In genomic region chr7:143106672-143107465, GRCm38 (mm10) we compare ENCODE assay signal across 7 mouse cellular contexts. TPM values are rescaled to one million over a fixed set of nuclear protein-coding genes. Genes with fewer than 3 reads are reported as not detected.
DNase-seq lines count a peak whose midpoint lies in the region; ATAC-seq and TF ChIP-seq lines count a peak whose summit lies in the region.

No protein-coding gene starts in this region.

- peak overlapping the region; percentile 65 for H3K4me2 ChIP-seq in embryonic facial prominence, embryonic 15.5 days (replicated peaks)
- H3K4me2 ChIP-seq in hindbrain, embryonic 16.5 days (ENCODE audit: low read length), result peak overlapping the region; percentile 62
- H3K4me2 ChIP-seq in liver, embryonic 11.5 days, result peak overlapping the region; percentile 69
- peak overlapping the region; percentile 63 for H3K4me2 ChIP-seq in midbrain, postnatal 0 days (ENCODE audit: low read depth, low read length, poor library complexity, severe bottlenecking)

- TF ChIP-seq CTCF in midbrain, postnatal 0 days (IDR thresholded peaks at IDR 0.05), result no peak

- peaks cover 63% of the 10 kb centered on the region for H3K27me3 ChIP-seq in embryonic facial prominence, embryonic 15.5 days
- H3K27me3 ChIP-seq in hindbrain, embryonic 16.5 days (replicated peaks; ENCODE audit: control insufficient read depth, insufficient read depth, low read length), result peaks cover 32% of the 10 kb centered on the region
- H3K27me3 ChIP-seq in liver, embryonic 11.5 days (replicated peaks; ENCODE audit: control insufficient read depth, insufficient read depth, low read length), result peaks cover 53% of the 10 kb centered on the region
- H3K27me3 ChIP-seq in midbrain, postnatal 0 days (ENCODE audit: insufficient read depth, low read length), result peaks cover 37% of the 10 kb centered on the region

- H3K36me3 ChIP-seq in embryonic facial prominence, embryonic 15.5 days, result no peaks in the 10 kb centered on the region
- H3K36me3 ChIP-seq in hindbrain, embryonic 16.5 days (ENCODE audit: control insufficient read depth, insufficient read depth, low read length), result no peaks in the 10 kb centered on the region
- H3K36me3 ChIP-seq in liver, embryonic 11.5 days (ENCODE audit: control insufficient read depth, insufficient read depth, low read length), result no peaks in the 10 kb centered on the region
- H3K36me3 ChIP-seq in midbrain, postnatal 0 days (ENCODE audit: insufficient read depth, low read length), result no peaks in the 10 kb centered on the region

- 7% methylated on average over 56 of the region's 57 CpGs for WGBS in embryonic facial prominence, embryonic 15.5 days
- WGBS in hindbrain, embryonic 16.5 days, result 9% methylated on average over 50 of the region's 57 CpGs
- 5% methylated on average over 56 of the region's 57 CpGs for WGBS in liver, embryonic 11.5 days
- 9% methylated on average over 43 of the region's 57 CpGs for WGBS in midbrain, postnatal 0 days

- no peaks in the 10 kb centered on the region for H3K9me3 ChIP-seq in embryonic facial prominence, embryonic 15.5 days (replicated peaks)
- no peaks in the 10 kb centered on the region for H3K9me3 ChIP-seq in hindbrain, embryonic 16.5 days (ENCODE audit: control insufficient read depth, low read length)
- no peaks in the 10 kb centered on the region for H3K9me3 ChIP-seq in liver, embryonic 11.5 days (ENCODE audit: control insufficient read depth, low read length)
- no peaks in the 10 kb centered on the region for H3K9me3 ChIP-seq in midbrain, postnatal 0 days (ENCODE audit: low read length)

- peak; percentile 54 for DNase-seq in adrenal gland, postnatal 25 days
- no peak for DNase-seq in liver, embryonic 11.5 days (ENCODE audit: low spot score)
- no peak for DNase-seq in midbrain, postnatal 0 days (ENCODE audit: low spot score)
- DNase-seq in spleen, adult 18-20 months, result no peak
- DNase-seq in left cerebral cortex, postnatal 14 days (ENCODE audit: low spot score in 2 of 2), result no peak

- ATAC-seq in embryonic facial prominence, embryonic 15.5 days (ENCODE audit: insufficient number of reproducible peaks, low FRiP score, low TSS enrichment, low read depth), result peak; percentile 37; the same call in 1 of the 2 replicates
- ATAC-seq in hindbrain, embryonic 16.5 days, result no peak
- ATAC-seq in liver, embryonic 11.5 days (replicated peaks; ENCODE audit: low FRiP score), result no peak; the same call in 1 of the 2 replicates
- no peak for ATAC-seq in midbrain, postnatal 0 days (ENCODE audit: low FRiP score)

- H3K27ac ChIP-seq in embryonic facial prominence, embryonic 15.5 days (replicated peaks), result no peak overlapping the region
- H3K27ac ChIP-seq in hindbrain, embryonic 16.5 days (ENCODE audit: low read depth, low read length), result no peak overlapping the region
- H3K27ac ChIP-seq in liver, embryonic 11.5 days (ENCODE audit: low read depth, low read length), result no peak overlapping the region
- H3K27ac ChIP-seq in midbrain, postnatal 0 days (ENCODE audit: low read depth, low read length), result no peak overlapping the region

- intact Hi-C loops in left cerebral cortex, postnatal 14 days (cut with DNase I), result no loop called here

- peaks cover 15% of the 10 kb centered on the region for H3K4me1 ChIP-seq in embryonic facial prominence, embryonic 15.5 days
- H3K4me1 ChIP-seq in hindbrain, embryonic 16.5 days (ENCODE audit: control insufficient read depth, insufficient read depth, low read depth, low read length), result peaks cover 8% of the 10 kb centered on the region; the same call in 1 of the 2 replicates
- peaks cover 9% of the 10 kb centered on the region for H3K4me1 ChIP-seq in liver, embryonic 11.5 days (replicated peaks; ENCODE audit: control insufficient read depth, insufficient read depth, low read length)
- peaks cover 3% of the 10 kb centered on the region; the same call in 1 of the 2 replicates for H3K4me1 ChIP-seq in midbrain, postnatal 0 days (ENCODE audit: insufficient read depth, low read length)

- peak overlapping the region; percentile 34 for H3K4me3 ChIP-seq in embryonic facial prominence, embryonic 15.5 days (replicated peaks)
- peak overlapping the region; percentile 38 for H3K4me3 ChIP-seq in hindbrain, embryonic 16.5 days (ENCODE audit: low read length)
- H3K4me3 ChIP-seq in liver, embryonic 11.5 days (ENCODE audit: low read depth, low read length), result peak overlapping the region; percentile 39
- H3K4me3 ChIP-seq in midbrain, postnatal 0 days (ENCODE audit: low read depth, low read length), result peak overlapping the region; percentile 33

- no peak overlapping the region for H3K9ac ChIP-seq in embryonic facial prominence, embryonic 15.5 days
- H3K9ac ChIP-seq in hindbrain, embryonic 16.5 days (ENCODE audit: low read depth, low read length), result no peak overlapping the region
- H3K9ac ChIP-seq in liver, embryonic 11.5 days (ENCODE audit: low read depth, low read length), result no peak overlapping the region
- 0 out of 2 replicates have a peak overlapping the region, but pooled peaks have one; percentile 8 for H3K9ac ChIP-seq in midbrain, postnatal 0 days (replicated peaks; ENCODE audit: low read length, poor library complexity, severe bottlenecking)

RNA-seq across cellular contexts. Expression of gene Kcnq1, which starts 0.7 kb away (rescaled TPM):
- 3.5 and 3.6 TPM in 2 replicates for total RNA-seq in adrenal gland, postnatal 25 days (2021)
- 1.2 and 1.4 TPM in 2 replicates for polyA plus RNA-seq in embryonic facial prominence, embryonic 15.5 days (2015; fragmentation: Nextera tagmentation; extraction: Ambion mirVana)
- 1.3 and 2.2 TPM in 2 replicates for polyA plus RNA-seq in hindbrain, embryonic 16.5 days (2015; fragmentation: Nextera tagmentation; extraction: Ambion mirVana)
- 0.59 and 1.2 TPM in 2 replicates for polyA plus RNA-seq in liver, embryonic 11.5 days (2014; fragmentation: Nextera tagmentation; extraction: Ambion mirVana)
- 0.44 and 1.4 TPM in 2 replicates for total RNA-seq in midbrain, postnatal 0 days (2014; rRNA removed)
- polyA plus RNA-seq in midbrain, postnatal 0 days (2015; fragmentation: Nextera tagmentation; extraction: Ambion mirVana), result 0.87 and 1.2 TPM in 2 replicates
- total RNA-seq in left cerebral cortex, postnatal 14 days (2021), result 1 to 10 TPM in 1 of 2 experiments, under 1 TPM in 1; 0.91 to 1.7 TPM

RNA-seq across cellular contexts. Expression of gene Trpm5, which starts 12.4 kb away (rescaled TPM):
- 0.24 TPM in 1 of 2 replicates, not detected in the other for total RNA-seq in adrenal gland, postnatal 25 days (2021)
- 12.0 and 12.5 TPM in 2 replicates for polyA plus RNA-seq in embryonic facial prominence, embryonic 15.5 days (2015; fragmentation: Nextera tagmentation; extraction: Ambion mirVana)
- polyA plus RNA-seq in hindbrain, embryonic 16.5 days (2015; fragmentation: Nextera tagmentation; extraction: Ambion mirVana), result 2.1 and 3.2 TPM in 2 replicates
- polyA plus RNA-seq in liver, embryonic 11.5 days (2014; fragmentation: Nextera tagmentation; extraction: Ambion mirVana), result 1.2 and 1.3 TPM in 2 replicates
- total RNA-seq in midbrain, postnatal 0 days (2014; rRNA removed), result 1.3 and 1.7 TPM in 2 replicates
- polyA plus RNA-seq in midbrain, postnatal 0 days (2015; fragmentation: Nextera tagmentation; extraction: Ambion mirVana), result 0.94 and 1.6 TPM in 2 replicates
- total RNA-seq in left cerebral cortex, postnatal 14 days (2021), result under 1 TPM in 1 of 2 experiments, not detected in 1; 0.19 TPM

RNA-seq across cellular contexts. Expression of gene Tssc4, which starts 37.8 kb away (rescaled TPM):
- total RNA-seq in adrenal gland, postnatal 25 days (2021), result 32.2 and 32.7 TPM in 2 replicates
- 104 TPM in 2 replicates for polyA plus RNA-seq in embryonic facial prominence, embryonic 15.5 days (2015; fragmentation: Nextera tagmentation; extraction: Ambion mirVana)
- 97.4 and 98.7 TPM in 2 replicates for polyA plus RNA-seq in hindbrain, embryonic 16.5 days (2015; fragmentation: Nextera tagmentation; extraction: Ambion mirVana)
- polyA plus RNA-seq in liver, embryonic 11.5 days (2014; fragmentation: Nextera tagmentation; extraction: Ambion mirVana), result 48.9 and 52.2 TPM in 2 replicates
- 71.3 and 92.4 TPM in 2 replicates for total RNA-seq in midbrain, postnatal 0 days (2014; rRNA removed)
- 101 and 103 TPM in 2 replicates for polyA plus RNA-seq in midbrain, postnatal 0 days (2015; fragmentation: Nextera tagmentation; extraction: Ambion mirVana)
- 10 to 100 TPM; 41.1 to 50.0 TPM for total RNA-seq in left cerebral cortex, postnatal 14 days (2021)

RNA-seq across cellular contexts. Expression of gene Cd81, which starts 54.3 kb away (rescaled TPM):
- total RNA-seq in adrenal gland, postnatal 25 days (2021), result 757 and 789 TPM in 2 replicates
- 576 and 606 TPM in 2 replicates for polyA plus RNA-seq in embryonic facial prominence, embryonic 15.5 days (2015; fragmentation: Nextera tagmentation; extraction: Ambion mirVana)
- 532 and 585 TPM in 2 replicates for polyA plus RNA-seq in hindbrain, embryonic 16.5 days (2015; fragmentation: Nextera tagmentation; extraction: Ambion mirVana)
- polyA plus RNA-seq in liver, embryonic 11.5 days (2014; fragmentation: Nextera tagmentation; extraction: Ambion mirVana), result 273 and 276 TPM in 2 replicates
- total RNA-seq in midbrain, postnatal 0 days (2014; rRNA removed), result 454 and 542 TPM in 2 replicates
- polyA plus RNA-seq in midbrain, postnatal 0 days (2015; fragmentation: Nextera tagmentation; extraction: Ambion mirVana), result 511 and 569 TPM in 2 replicates
- total RNA-seq in left cerebral cortex, postnatal 14 days (2021), result 100 to 1,000 TPM; 367 to 400 TPM
